Mouse (Mus musculus) forebrain, embryonic 14.5 days (tissue): ENCODE measurements around the gene 9530003J23Rik. TPM values are rescaled to one million over a fixed set of nuclear protein-coding genes. Genes with fewer than 3 reads are reported as not detected.
"Not testable (repeated sequence)": the region's sequence is repeated elsewhere in the genome, so short reads cannot be mapped to it uniquely, and the experiment has no call there.

Source experiments
- ATAC-seq: fragments of 200-750 bp; cut with Nextera tagmentation; 2 replicates; pipeline ENCODE4 v1.8.0; 2017; ENCODE audit warnings: mild to moderate bottlenecking, moderate library complexity
- DNase-seq: peaks from one replicate; pipeline ENCODE4 v3.0.0-alpha.2; 2015; ENCODE audit warnings: low spot score
- H3K27ac ChIP-seq: fragments of 300-500 bp; sonication (generic); 2 replicates; pipeline ENCODE4 v1.5.1; 2014; ENCODE audit warnings: low read depth, mild to moderate bottlenecking, control low read depth, low read length, moderate library complexity
- H3K27me3 ChIP-seq: fragments of 300-500 bp; sonication (generic); replicated peaks from 2 replicates; pipeline ENCODE4 v1.6.1; 2014; ENCODE audit warnings: low read length, control low read depth, mixed read lengths; ENCODE audit not compliant: control insufficient read depth, insufficient read depth
- H3K36me3 ChIP-seq: fragments of 300-500 bp; sonication (generic); 2 replicates; pipeline ENCODE4 v1.6.1; 2014; ENCODE audit warnings: low read length, control low read depth; ENCODE audit not compliant: control insufficient read depth, insufficient read depth
- H3K4me1 ChIP-seq: fragments of 300-500 bp; sonication (generic); 2 replicates; pipeline ENCODE4 v1.6.1; 2014; ENCODE audit warnings: antibody characterized with exemption, low read length, control low read depth; ENCODE audit not compliant: control insufficient read depth, insufficient read depth
- H3K4me2 ChIP-seq: fragments of 300-500 bp; sonication (generic); 2 replicates; pipeline ENCODE4 v1.6.1; 2014; ENCODE audit warnings: mild to moderate bottlenecking, control low read depth, low read length
- H3K4me3 ChIP-seq: fragments of 300-500 bp; sonication (generic); 2 replicates; pipeline ENCODE4 v1.5.1; 2014; ENCODE audit warnings: low read depth, low read length, control low read depth
- H3K9ac ChIP-seq: fragments of 300-500 bp; sonication (generic); 2 replicates; pipeline ENCODE4 v1.6.1; 2014; ENCODE audit warnings: mild to moderate bottlenecking, low read length, control low read depth, moderate library complexity
- H3K9me3 ChIP-seq: fragments of 300-500 bp; sonication (generic); replicated peaks from 2 replicates; pipeline ENCODE4 v1.6.1; 2016; ENCODE audit warnings: low read length, control low read depth, mixed read lengths; ENCODE audit not compliant: control insufficient read depth
- WGBS: fragments of 180-500 bp; shearing (Covaris S2); extraction: QIAGEN DNeasy Blood & Tissue Kit; methylation state at CpG from one replicate; pipeline ENCODE4 v1.1.7; 2014; 5-methylcytosine and 5-hydroxymethylcytosine counted together
- polyA plus RNA-seq: library from polyadenylated mRNA; unstranded; fragments of >200 nt; fragmentation: Nextera tagmentation; extraction: Ambion mirVana; gene quantifications from 2 replicates; pipeline ENCODE4 v1.2.1, GENCODE M21; 2014

9530003J23Rik gene
- polyA plus RNA-seq, 1 experiment from 2014 or later, result not detected

DNA sequence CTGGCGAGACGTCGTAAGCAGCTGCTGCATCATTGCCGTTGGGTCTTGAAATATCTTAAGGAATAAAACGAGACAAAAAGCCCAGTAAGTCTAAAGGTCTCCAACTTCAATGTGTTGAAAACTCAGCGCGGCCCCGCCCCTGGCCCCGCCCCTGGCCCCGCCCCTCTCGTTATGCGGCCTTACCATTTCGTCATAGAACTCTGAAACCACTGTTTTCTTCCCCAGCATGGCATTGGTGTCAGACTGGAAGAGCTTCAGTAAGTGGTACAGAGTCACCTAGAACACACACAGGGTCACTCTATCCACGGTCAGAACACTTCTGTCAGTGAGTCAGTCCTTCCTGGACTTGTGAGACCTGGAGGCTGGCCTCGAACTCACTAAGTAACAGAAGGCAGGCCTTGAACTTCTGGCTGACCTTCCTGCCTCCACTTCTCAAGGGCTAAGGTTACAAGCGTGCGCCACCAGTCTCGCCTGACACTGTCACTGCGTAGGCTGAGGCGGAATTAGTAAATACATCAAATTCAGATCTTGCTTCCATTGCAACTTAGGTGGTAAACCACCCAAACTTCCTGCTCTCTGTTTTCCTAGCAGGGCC is 21.2 kb downstream of the 9530003J23Rik start:
- ATAC-seq (peak; percentile 5; the same call in 1 of the 2 replicates), DNase-seq (no peak)
- no peak overlapping the region for H3K27ac ChIP-seq
- no peaks in the 10 kb centered on the region for H3K9me3 ChIP-seq
- no peak overlapping the region for H3K9ac ChIP-seq
- H3K27me3 ChIP-seq, result no peaks in the 10 kb centered on the region
- no peaks in the 10 kb centered on the region for H3K4me1 ChIP-seq
- no peak overlapping the region for H3K4me2 ChIP-seq
- H3K36me3 ChIP-seq, result peaks cover 85% of the 10 kb centered on the region
- WGBS, result 79% methylated on average over 20 of the region's 20 CpGs
- H3K4me3 ChIP-seq, result no peak overlapping the region

DNA sequence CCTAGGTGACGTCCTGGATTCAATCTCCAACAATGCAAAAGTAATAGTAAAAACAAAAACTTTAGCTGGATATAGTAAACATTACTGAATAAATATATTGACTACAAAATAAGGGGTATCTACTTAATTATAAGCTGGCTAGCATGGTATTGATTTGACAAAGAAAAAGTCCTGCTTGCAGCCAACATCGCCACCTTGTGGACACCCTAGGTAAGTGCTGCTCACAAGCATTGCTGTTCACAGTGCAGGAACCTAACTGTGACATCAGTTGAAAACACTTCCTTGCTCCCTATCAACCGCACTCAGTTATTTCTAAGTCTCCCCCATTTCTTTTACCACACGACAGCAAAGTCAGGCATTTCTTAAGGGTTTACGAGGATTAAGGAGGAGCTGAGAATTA is 21.7 kb downstream of the 9530003J23Rik start:
- ATAC-seq, result peak; percentile 42
- DNase-seq, result peak; percentile 49
- H3K4me1 ChIP-seq, result no peaks in the 10 kb centered on the region
- no peaks in the 10 kb centered on the region for H3K9me3 ChIP-seq
- H3K4me3 ChIP-seq, result no peak overlapping the region
- no peaks in the 10 kb centered on the region for H3K27me3 ChIP-seq
- 68% methylated on average over 5 of the region's 5 CpGs for WGBS
- H3K27ac ChIP-seq, result no peak overlapping the region
- H3K36me3 ChIP-seq, result peaks cover 83% of the 10 kb centered on the region
- no peak overlapping the region for H3K4me2 ChIP-seq
- no peak overlapping the region for H3K9ac ChIP-seq

DNA sequence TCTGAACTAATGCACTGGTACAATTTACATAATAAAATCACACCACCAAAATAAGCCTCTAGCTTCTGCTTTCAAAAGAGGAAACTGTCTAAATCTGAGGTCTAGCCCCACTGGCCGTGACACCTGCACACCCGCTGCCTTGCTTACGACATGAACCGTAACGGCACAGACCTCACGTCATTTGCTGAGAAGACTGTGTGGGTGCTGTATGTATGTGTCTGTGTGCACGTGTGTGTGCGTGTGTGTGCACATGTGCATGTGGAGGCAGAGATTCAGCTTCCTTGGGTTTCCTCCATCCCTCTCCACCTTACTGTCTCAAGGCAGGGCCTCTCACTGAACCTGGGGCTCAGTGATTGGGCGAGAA is 22.4 kb downstream of the 9530003J23Rik start:
- Histone ChIP-seq H3K9ac (no peak overlapping the region), H3K9me3 (no peaks in the 10 kb centered on the region), H3K36me3 (peaks cover 80% of the 10 kb centered on the region), H3K27me3 (no peaks in the 10 kb centered on the region), H3K4me3 (no peak overlapping the region), H3K27ac (no peak overlapping the region), H3K4me1 (no peaks in the 10 kb centered on the region), H3K4me2 (no peak overlapping the region)
- DNase-seq (no peak), ATAC-seq (no peak)
- 94% methylated on average over 9 of the region's 9 CpGs for WGBS

DNA sequence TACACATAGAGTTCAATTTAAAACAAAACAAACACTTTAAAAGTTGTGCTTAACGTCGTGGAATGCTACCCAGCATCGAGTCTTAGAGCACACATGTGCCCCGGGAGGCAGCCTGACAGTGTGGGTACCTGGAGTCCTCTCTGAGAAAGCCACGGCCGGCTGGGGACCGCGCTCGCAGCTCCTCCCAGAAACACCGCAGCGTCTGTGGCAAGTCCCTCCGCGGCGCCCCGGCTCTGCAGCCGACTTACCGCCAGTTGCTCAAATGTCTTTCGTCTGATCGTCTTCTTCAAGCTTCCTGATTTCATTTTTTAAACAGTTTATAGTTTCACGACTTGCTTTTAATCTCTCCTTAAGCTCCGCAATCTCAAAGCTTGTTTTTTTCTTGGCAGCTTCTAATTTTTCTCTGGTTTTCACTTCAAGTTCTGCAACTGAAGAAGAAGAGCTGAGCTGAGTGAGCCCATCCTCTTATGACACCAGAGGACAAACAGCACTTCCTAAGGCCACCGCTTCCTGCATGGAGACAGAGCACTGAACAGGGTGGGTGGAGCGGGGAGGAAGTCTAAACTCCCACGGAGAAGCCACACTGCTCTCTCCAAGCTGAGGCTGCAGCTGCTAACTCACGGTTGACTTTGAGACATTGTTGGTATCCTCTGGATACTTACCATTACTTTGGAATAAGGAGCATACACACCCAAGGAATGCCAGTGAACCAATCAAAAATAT is 22.9 kb downstream of the 9530003J23Rik start:
- Histone ChIP-seq H3K36me3 (peaks cover 75% of the 10 kb centered on the region), H3K9me3 (no peaks in the 10 kb centered on the region), H3K27me3 (no peaks in the 10 kb centered on the region), H3K4me3 (no peak overlapping the region), H3K4me2 (no peak overlapping the region), H3K4me1 (no peaks in the 10 kb centered on the region), H3K27ac (no peak overlapping the region), H3K9ac (no peak overlapping the region)
- no peak for ATAC-seq
- no peak for DNase-seq
- 93% methylated on average over 25 of the region's 25 CpGs for WGBS

DNA sequence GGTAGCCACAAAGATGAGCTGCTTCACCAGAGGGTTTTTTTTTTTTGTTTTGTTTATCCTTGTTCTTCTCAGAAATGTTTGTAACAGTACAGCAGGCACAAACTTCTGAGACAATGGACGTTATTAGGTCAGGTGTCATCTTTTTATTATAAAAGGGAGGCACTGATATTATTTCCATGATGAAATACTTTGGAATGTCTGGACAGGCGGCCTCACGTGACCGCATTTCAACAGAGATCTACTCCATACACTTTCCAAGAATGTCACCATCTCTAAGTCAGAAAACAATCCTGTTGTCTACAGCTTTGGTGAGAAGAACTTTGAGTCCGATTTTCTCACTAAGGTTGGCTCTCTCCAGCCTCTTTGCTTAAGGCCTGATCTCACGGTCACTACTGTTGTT is 27.5 kb downstream of the 9530003J23Rik start:
- DNase-seq, result no peak
- Histone ChIP-seq H3K9ac (no peak overlapping the region), H3K9me3 (no peaks in the 10 kb centered on the region), H3K27me3 (no peaks in the 10 kb centered on the region), H3K4me1 (no peaks in the 10 kb centered on the region), H3K27ac (no peak overlapping the region), H3K4me2 (no peak overlapping the region), H3K36me3 (peaks cover 33% of the 10 kb centered on the region), H3K4me3 (no peak overlapping the region)
- WGBS, result 88% methylated on average over 6 of the region's 6 CpGs
- no peak for ATAC-seq

DNA sequence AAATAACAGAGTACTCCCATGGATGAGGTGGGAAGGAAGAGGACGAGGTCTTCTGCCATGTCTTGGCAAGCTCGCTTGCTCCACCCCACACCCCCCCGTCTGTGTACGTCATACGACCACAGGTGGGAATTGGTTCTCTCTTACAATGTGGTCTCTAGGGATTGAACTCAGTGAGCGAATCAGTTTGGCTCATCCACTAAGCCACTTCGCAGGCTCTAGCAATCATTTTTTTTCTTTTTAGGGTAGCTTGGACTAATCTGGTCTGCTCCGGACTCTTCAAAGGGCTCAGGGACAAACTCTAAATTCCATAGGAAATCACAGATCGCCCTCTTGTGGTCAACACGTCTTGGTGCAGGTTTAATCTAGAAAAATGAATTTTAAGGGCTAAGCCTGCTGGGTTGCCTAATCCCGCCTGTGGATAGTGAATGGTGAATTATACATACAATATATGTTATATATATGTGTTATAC is 29.0 kb downstream of the 9530003J23Rik start:
- Histone ChIP-seq H3K27ac (no peak overlapping the region), H3K4me1 (no peaks in the 10 kb centered on the region), H3K9ac (peak overlapping the region; percentile 25; the same call in 1 of the 2 replicates), H3K4me3 (0 out of 2 replicates have a peak overlapping the region, but pooled peaks have one; percentile 5), H3K9me3 (no peaks in the 10 kb centered on the region), H3K4me2 (peak overlapping the region; percentile 39), H3K27me3 (no peaks in the 10 kb centered on the region), H3K36me3 (peaks cover 18% of the 10 kb centered on the region)
- DNase-seq (peak; percentile 87), ATAC-seq (peak; percentile 78)
- WGBS, result 15% methylated on average over 11 of the region's 11 CpGs

DNA sequence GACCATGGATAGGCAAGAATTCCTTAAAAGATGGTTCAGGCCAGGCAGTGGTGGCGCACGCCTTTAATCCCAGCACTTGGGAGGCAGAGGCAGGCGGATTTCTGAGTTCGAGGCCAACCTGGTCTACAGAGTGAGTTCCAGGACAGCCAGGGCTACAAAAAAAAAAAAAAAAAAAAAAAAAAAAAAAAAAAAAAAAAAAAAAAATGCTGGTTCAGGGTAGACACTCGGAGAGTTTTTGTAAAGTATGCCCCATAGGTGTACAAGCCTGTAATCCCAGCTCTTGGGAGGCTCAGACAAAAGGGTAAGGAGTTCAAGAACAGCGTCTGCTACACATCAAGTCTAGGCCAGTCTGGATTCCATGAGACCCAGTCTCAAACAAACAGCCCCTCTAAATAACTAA is 29.7 kb downstream of the 9530003J23Rik start:
- ATAC-seq, result peak; percentile 25; the same call in 1 of the 2 replicates
- WGBS, result 92% methylated on average over 6 of the region's 6 CpGs

DNA sequence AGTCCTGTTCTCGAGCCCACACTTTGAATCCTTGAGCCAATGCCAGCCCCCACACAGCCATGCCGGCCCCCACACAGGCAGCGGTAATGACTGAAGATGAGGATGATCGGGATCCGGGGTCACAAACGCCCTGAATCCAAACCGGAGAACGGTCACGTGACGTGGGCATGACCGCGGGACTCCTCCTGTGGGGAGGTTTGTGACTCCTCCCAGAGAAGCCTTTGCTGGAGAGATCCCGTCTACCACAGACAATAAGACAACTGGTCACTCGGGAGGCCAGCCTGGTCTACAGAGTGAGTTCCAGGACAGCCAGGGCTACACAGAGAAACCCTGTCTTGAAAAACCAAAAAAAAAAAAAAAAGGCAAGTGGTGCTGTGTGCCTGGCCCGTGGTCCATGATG is 30.3 kb downstream of the 9530003J23Rik start:
- H3K4me3 ChIP-seq, result no peak overlapping the region
- no peak overlapping the region for H3K27ac ChIP-seq
- no peak for ATAC-seq
- H3K27me3 ChIP-seq, result no peaks in the 10 kb centered on the region
- no peaks in the 10 kb centered on the region for H3K9me3 ChIP-seq
- peaks cover 9% of the 10 kb centered on the region; the same call in 1 of the 2 replicates for H3K36me3 ChIP-seq
- no peak overlapping the region for H3K4me2 ChIP-seq
- no peaks in the 10 kb centered on the region for H3K4me1 ChIP-seq
- 83% methylated on average over 15 of the region's 15 CpGs for WGBS
- H3K9ac ChIP-seq, result no peak overlapping the region
- DNase-seq, result no peak

More for the DNA sequence above, 29.7 kb downstream of the 9530003J23Rik start:
- H3K4me1 ChIP-seq, H3K9me3 ChIP-seq, H3K9ac ChIP-seq, H3K4me2 ChIP-seq, H3K4me3 ChIP-seq, DNase-seq, H3K27me3 ChIP-seq, H3K27ac ChIP-seq: not testable (repeated sequence)
- H3K36me3 ChIP-seq, result peaks cover 11% of the 10 kb centered on the region; the same call in 1 of the 2 replicates

DNA sequence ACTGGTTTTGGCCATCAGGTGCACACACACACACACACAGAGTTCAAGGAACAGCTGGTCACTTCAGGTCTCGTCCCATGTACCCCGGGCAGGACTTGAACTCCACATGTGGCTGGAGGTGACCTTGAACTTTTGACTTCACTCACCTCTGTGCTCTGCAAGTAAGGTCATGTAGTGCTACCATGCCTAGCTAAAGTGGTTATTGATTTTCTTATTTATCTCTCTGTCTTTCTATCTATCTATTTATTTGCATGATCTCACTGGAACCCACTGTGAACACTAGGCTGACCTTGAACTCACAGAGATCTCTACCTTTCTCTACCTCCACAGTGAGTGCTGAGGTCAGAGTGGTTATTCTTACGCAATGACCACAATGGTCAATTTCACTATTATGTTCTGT is 32.4 kb downstream of the 9530003J23Rik start:
- DNase-seq (no peak), ATAC-seq (no peak)
- Histone ChIP-seq H3K4me3 (no peak overlapping the region), H3K27me3 (no peaks in the 10 kb centered on the region), H3K9ac (no peak overlapping the region), H3K27ac (no peak overlapping the region), H3K36me3 (no peaks in the 10 kb centered on the region), H3K4me2 (no peak overlapping the region), H3K9me3 (no peaks in the 10 kb centered on the region), H3K4me1 (no peaks in the 10 kb centered on the region)
- WGBS, result 89% methylated on average over 3 of the region's 3 CpGs
